Mouse (Mus musculus): ENCODE data around the gene Zmpste24. TPM values are rescaled to one million over a fixed set of nuclear protein-coding genes. Genes with fewer than 3 reads are reported as not detected.
"Not testable (repeated sequence)": the region's sequence is repeated elsewhere in the genome, so short reads cannot be mapped to it uniquely, and the experiment has no call there.

Gene Zmpste24
- 29.3 to 49.6 TPM (median 39.0 TPM) in 3 replicates for total RNA-seq (2017)

- ATAC-seq (replicated peaks; ENCODE audit: insufficient number of reproducible peaks, low FRiP score, low TSS enrichment, poor library complexity, severe bottlenecking): peak; percentile 80
These were observed at the start of gene Zmpste24 for GRCm38 (mm10) chr4:121097650-121098378. Gene Zmpste24, minus strand, starts transcription at chr4:121098241.

GRCm38 (mm10) chr4:121109126-121109525 lies 11.1 kb upstream of the Zmpste24 start, which contains the start of gene Tmco2:
Gene Tmco2, minus strand, starts transcription at chr4:121109226.
- no peak for ATAC-seq (replicated peaks; ENCODE audit: insufficient number of reproducible peaks, low FRiP score, low TSS enrichment, poor library complexity, severe bottlenecking)

GRCm38 (mm10) chr4:121103304-121103703 lies 5.3 kb upstream of the Zmpste24 start:
- no peak for ATAC-seq (replicated peaks; ENCODE audit: insufficient number of reproducible peaks, low FRiP score, low TSS enrichment, poor library complexity, severe bottlenecking)

GRCm38 (mm10) chr4:121090211-121090610 lies 7.8 kb downstream of the Zmpste24 start:
- ATAC-seq (replicated peaks; ENCODE audit: insufficient number of reproducible peaks, low FRiP score, low TSS enrichment, poor library complexity, severe bottlenecking): no peak

- ATAC-seq (replicated peaks; ENCODE audit: insufficient number of reproducible peaks, low FRiP score, low TSS enrichment, poor library complexity, severe bottlenecking): no peak
These were observed 9.3 kb downstream of the Zmpste24 start for GRCm38 (mm10) chr4:121088696-121089095.

GRCm38 (mm10) chr4:121084506-121084905 lies 13.5 kb downstream of the Zmpste24 start:
- ATAC-seq (replicated peaks; ENCODE audit: insufficient number of reproducible peaks, low FRiP score, low TSS enrichment, poor library complexity, severe bottlenecking): no peak

GRCm38 (mm10) chr4:121080395-121080794 lies 17.6 kb downstream of the Zmpste24 start:
- no peak for ATAC-seq (replicated peaks; ENCODE audit: insufficient number of reproducible peaks, low FRiP score, low TSS enrichment, poor library complexity, severe bottlenecking)

GRCm38 (mm10) chr4:121077915-121078646 lies 20.0 kb downstream of the Zmpste24 start:
- no peak for ATAC-seq (replicated peaks; ENCODE audit: insufficient number of reproducible peaks, low FRiP score, low TSS enrichment, poor library complexity, severe bottlenecking)

GRCm38 (mm10) chr4:121074250-121074649 lies 23.8 kb downstream of the Zmpste24 start:
- no peak for ATAC-seq (replicated peaks; ENCODE audit: insufficient number of reproducible peaks, low FRiP score, low TSS enrichment, poor library complexity, severe bottlenecking)

GRCm38 (mm10) chr4:121065336-121065735 lies 32.7 kb downstream of the Zmpste24 start:
- ATAC-seq (replicated peaks; ENCODE audit: insufficient number of reproducible peaks, low FRiP score, low TSS enrichment, poor library complexity, severe bottlenecking): no peak

GRCm38 (mm10) chr4:121059218-121059617 lies 38.8 kb downstream of the Zmpste24 start:
- not testable (repeated sequence) for ATAC-seq (replicated peaks; ENCODE audit: insufficient number of reproducible peaks, low FRiP score, low TSS enrichment, poor library complexity, severe bottlenecking)

GRCm38 (mm10) chr4:121057032-121057431 lies 41.0 kb downstream of the Zmpste24 start:
- no peak for ATAC-seq (replicated peaks; ENCODE audit: insufficient number of reproducible peaks, low FRiP score, low TSS enrichment, poor library complexity, severe bottlenecking)

GRCm38 (mm10) chr4:121056342-121056741 lies 41.7 kb downstream of the Zmpste24 start:
- ATAC-seq (replicated peaks; ENCODE audit: insufficient number of reproducible peaks, low FRiP score, low TSS enrichment, poor library complexity, severe bottlenecking): no peak

GRCm38 (mm10) chr4:121052454-121053323 lies 45.4 kb downstream of the Zmpste24 start:
- ATAC-seq (replicated peaks; ENCODE audit: insufficient number of reproducible peaks, low FRiP score, low TSS enrichment, poor library complexity, severe bottlenecking): no peak

GRCm38 (mm10) chr4:121051863-121052262 lies 46.2 kb downstream of the Zmpste24 start:
- no peak for ATAC-seq (replicated peaks; ENCODE audit: insufficient number of reproducible peaks, low FRiP score, low TSS enrichment, poor library complexity, severe bottlenecking)

GRCm38 (mm10) chr4:121042946-121043345 lies 55.1 kb downstream of the Zmpste24 start:
- no peak for ATAC-seq (replicated peaks; ENCODE audit: insufficient number of reproducible peaks, low FRiP score, low TSS enrichment, poor library complexity, severe bottlenecking)

- no peak for ATAC-seq (replicated peaks; ENCODE audit: insufficient number of reproducible peaks, low FRiP score, low TSS enrichment, poor library complexity, severe bottlenecking)
These were observed 55.6 kb downstream of the Zmpste24 start for GRCm38 (mm10) chr4:121042472-121042871.

GRCm38 (mm10) chr4:121040897-121041671 lies 57.0 kb downstream of the Zmpste24 start:
- peak; percentile 81 for ATAC-seq (replicated peaks; ENCODE audit: insufficient number of reproducible peaks, low FRiP score, low TSS enrichment, poor library complexity, severe bottlenecking)
